Mouse (Mus musculus) c-Kit-positive CD71-negative TER-119-negative erythroid progenitor cells, embryonic 14.5 days (primary cell): Measurements from ENCODE around the gene Vmn2r77.
"Not testable (repeated sequence)": the region's sequence is repeated elsewhere in the genome, so short reads cannot be mapped to it uniquely, and the experiment has no call there.

Experiments used
- DNase-seq: peaks from one replicate; pipeline ENCODE4 v3.0.0-alpha.2; 2013; ENCODE audit warnings: low read depth

Vmn2r77 gene

DNA sequence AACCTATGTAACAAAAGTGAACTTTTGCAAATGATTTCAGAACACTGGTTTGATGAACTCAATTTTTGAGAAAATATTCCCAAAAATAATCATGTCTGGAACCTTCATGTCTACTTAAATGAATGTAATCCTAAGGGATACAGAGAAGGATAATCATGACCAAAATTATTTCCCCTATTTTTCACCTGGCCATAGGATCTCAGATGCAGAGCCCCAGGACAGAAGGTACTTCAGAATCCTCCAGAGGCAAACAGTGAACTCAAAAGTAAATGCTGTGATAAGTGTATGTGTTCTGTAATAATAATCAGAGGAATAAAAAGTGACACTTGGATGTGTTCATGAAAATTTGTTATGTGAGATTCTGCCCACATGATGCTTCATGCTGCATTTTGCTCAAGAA, at the start of gene Vmn2r77:
Gene Vmn2r77, plus strand, starts transcription at position 301 of the 400 bp plus-strand sequence.
- no peak for DNase-seq

DNA sequence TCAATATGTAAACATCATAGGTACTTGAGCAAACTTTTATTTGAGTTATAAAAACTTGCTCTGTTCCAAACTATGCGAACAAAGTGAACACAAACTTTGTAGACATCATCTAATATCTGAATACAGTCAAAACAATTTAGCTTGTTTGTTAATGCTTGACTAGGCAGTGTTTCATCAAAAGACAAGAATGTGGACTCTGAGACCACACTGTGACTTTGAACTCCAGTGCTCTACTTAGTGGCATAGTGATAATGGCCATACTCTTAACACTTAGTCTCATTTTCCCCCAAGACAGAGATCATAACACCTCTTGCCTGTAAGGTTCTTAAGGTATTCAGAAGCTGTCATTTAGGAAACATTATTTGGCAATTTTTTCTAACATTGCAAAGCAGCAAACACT, 34.1 kb upstream of the Vmn2r77 start:
- no peak for DNase-seq

DNA sequence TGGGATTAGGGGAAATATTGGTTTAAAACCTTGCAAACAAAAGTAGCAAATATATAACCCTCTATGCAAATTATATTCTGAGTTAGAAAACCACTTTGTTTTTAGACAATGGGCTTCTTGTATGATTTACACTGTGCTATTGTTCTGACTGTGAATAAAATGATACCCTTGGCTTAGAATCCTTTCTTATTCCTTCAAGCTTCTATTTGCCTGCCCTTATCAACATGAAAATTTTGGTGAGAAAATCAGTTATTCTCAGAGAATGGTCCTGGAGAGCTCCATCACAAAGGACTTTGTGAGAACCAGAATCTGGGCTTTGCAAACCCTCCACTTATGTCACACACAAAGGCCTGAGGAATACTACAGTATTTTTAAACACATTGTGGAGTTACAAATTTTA, 30.2 kb upstream of the Vmn2r77 start:
- no peak for DNase-seq

DNA sequence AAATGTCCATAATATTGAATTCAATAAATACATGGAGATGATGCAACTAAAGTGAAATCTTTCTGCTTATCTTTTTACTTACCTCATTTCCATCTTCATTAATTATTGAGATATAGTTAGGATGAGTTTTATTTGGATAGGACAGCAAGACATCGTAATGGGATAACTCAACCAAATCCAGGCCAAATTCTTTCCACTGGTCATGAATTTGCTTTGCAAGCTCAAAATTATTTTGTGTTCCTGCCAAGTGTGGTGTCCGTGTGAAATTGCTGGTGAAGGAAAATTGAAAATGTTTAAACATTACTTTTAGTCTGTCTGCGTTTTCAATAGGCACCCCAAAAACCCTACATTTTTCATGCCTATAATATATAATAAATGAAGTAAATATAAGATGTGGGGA, 23.2 kb upstream of the Vmn2r77 start:
- DNase-seq = no peak

DNA sequence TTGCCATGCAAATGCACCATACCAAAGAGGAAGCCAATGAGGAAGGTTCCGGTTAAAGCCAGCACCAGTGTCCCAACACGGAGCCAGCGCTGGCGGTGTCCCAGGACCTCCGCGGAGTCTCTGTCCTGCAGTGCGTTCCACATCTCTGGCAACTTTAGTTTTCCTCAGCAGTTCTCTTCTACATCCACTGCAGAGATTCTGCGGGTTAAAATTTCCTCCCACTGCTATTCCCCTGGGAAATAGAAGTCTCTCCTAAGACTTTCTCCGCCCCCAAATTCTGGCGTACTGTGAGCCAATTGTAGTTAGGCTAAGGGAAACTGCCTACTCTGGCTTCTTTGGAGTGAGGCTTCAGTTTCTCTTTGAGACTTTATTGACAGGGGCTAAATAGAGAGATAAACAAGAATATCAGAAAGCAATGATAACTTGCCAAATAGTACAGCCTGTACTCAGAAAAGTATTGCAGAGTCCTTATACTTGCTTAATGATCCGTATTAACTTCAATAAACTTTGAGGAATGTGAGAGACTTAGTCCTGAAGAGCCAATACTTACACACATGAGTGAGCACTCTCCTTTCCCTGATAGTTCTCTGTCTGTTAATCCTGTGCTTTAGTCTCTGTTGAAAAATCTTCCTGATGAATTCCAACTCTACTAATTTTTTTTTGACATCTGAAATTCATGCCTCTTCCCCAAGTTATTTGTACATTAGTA, 19.1 kb upstream of the Vmn2r77 start, which contains the start of gene Folh1:
Gene Folh1, minus strand, starts transcription at position 327 of the 709 bp plus-strand sequence.
- no peak for DNase-seq

DNA sequence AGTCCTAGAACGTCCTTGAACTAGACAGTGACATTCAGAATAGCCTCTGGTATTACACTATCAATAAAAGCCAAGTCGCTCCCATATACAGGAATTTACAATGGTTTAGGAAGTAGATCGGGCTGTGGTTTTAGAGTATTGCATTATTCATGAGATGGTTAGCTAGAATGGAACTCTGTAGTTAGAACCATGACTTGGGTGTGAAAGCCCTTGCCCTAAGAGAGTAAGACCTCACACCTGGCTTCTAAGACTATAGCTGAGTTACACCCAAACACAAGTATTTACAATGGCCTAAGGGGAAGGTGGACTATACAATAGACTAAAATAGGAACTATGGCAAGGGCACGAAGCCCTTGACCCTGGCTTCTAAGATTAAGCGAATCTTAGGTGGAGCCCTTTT, 20.4 kb downstream of the Vmn2r77 start:
- not testable (repeated sequence) for DNase-seq

DNA sequence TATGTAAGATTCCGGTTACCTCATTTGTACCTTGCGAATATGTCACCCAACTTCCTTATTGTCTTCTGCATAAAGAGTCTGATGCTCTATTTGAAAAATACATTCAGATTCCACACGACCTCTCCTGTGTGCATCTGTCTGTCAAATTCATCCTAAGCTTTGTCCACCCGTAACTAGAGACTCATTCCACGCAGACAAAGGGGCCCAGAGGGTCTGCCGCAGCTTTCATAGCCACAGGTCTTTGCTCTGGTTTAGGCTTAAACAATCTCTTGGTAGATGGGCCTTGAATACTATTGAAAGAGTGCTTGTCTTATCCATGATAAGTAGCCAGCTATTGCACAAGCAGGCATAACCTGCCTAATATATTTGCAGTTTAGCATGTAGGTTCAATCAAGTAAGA, 20.9 kb downstream of the Vmn2r77 start:
- not testable (repeated sequence) for DNase-seq

DNA sequence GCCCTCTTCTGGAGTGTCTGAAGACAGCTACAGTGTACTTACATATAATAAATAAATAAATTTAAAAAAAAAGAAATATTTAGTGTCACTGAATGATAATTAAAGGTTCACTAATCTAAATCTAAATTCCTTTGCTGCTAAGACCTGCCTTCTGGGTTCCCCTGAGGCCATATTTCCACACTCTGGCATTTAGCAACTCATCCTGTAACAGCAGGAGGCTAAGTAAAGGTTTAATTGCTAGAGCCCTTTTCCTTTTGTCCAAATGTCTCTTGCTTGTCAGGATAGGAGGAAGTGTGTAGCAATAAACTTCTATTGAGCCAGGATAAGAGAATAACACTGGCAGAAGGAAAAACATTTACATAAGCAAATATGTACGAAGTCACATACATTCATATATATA, 21.6 kb downstream of the Vmn2r77 start:
- DNase-seq = no peak
